Mouse (Mus musculus) neural tube, embryonic 15.5 days (tissue): ENCODE data around the gene Kcna5. TPM values are rescaled to one million over a fixed set of nuclear protein-coding genes. Genes with fewer than 3 reads are reported as not detected.

Experiments used
- ATAC-seq: fragments of 200-750 bp; cut with Nextera tagmentation; 2 replicates; pipeline ENCODE4 v1.8.0; 2017; ENCODE audit warnings: mild to moderate bottlenecking, moderate TSS enrichment, moderate library complexity; ENCODE audit not compliant: low FRiP score
- H3K27ac ChIP-seq: fragments of 300-500 bp; sonication (generic); replicated peaks from 2 replicates; pipeline ENCODE4 v1.5.1; 2015; ENCODE audit warnings: mild to moderate bottlenecking, inconsistent platforms
- H3K27me3 ChIP-seq: fragments of 300-500 bp; sonication (generic); replicated peaks from 2 replicates; pipeline ENCODE4 v1.6.1; 2015; ENCODE audit warnings: inconsistent platforms
- H3K36me3 ChIP-seq: fragments of 300-500 bp; sonication (generic); 2 replicates; pipeline ENCODE4 v1.6.1; 2015; ENCODE audit warnings: inconsistent platforms
- H3K4me1 ChIP-seq: fragments of 300-500 bp; sonication (generic); 2 replicates; pipeline ENCODE4 v1.6.1; 2015; ENCODE audit warnings: inconsistent platforms
- H3K4me2 ChIP-seq: fragments of 300-500 bp; sonication (generic); 2 replicates; pipeline ENCODE4 v1.6.1; 2015; ENCODE audit warnings: inconsistent platforms, mild to moderate bottlenecking, moderate library complexity
- H3K4me3 ChIP-seq: fragments of 300-500 bp; sonication (generic); replicated peaks from 2 replicates; pipeline ENCODE4 v1.5.1; 2015; ENCODE audit warnings: mild to moderate bottlenecking, inconsistent platforms
- H3K9ac ChIP-seq: fragments of 300-500 bp; sonication (generic); replicated peaks from 2 replicates; pipeline ENCODE4 v1.6.1; 2015; ENCODE audit warnings: mild to moderate bottlenecking, inconsistent platforms
- H3K9me3 ChIP-seq: fragments of 300-500 bp; sonication (generic); replicated peaks from 2 replicates; pipeline ENCODE4 v1.6.1; 2016; ENCODE audit warnings: inconsistent platforms
- WGBS: fragments of 180-500 bp; shearing (Covaris S2); methylation state at CpG from one replicate; pipeline ENCODE4 v1.1.7; 2015; ENCODE audit warnings: mixed read lengths; 5-methylcytosine and 5-hydroxymethylcytosine counted together
- polyA plus RNA-seq: library from polyadenylated mRNA; unstranded; fragments of >200 nt; fragmentation: Nextera tagmentation; extraction: Ambion mirVana; gene quantifications from 2 replicates; pipeline ENCODE4 v1.2.1, GENCODE M21; 2015

The Kcna5 gene
- polyA plus RNA-seq, 1 experiment from 2014 or later, result 3.1 TPM

- ATAC-seq, result peak; percentile 14; the same call in 1 of the 2 replicates
- H3K27me3 ChIP-seq, result no peaks in the 10 kb centered on the region
- H3K27ac ChIP-seq, result no peak overlapping the region
- H3K4me2 ChIP-seq, result no peak overlapping the region
- no peak overlapping the region for H3K4me3 ChIP-seq
- H3K9me3 ChIP-seq, result no peaks in the 10 kb centered on the region
- no peak overlapping the region for H3K9ac ChIP-seq
- no peaks in the 10 kb centered on the region for H3K36me3 ChIP-seq
- peaks cover 10% of the 10 kb centered on the region for H3K4me1 ChIP-seq
- 16% methylated on average over 7 of the region's 7 CpGs for WGBS
Measured at GRCm38 (mm10) chr6:126563898-126564297, 28.7 kb upstream of the Kcna5 start.

- Histone ChIP-seq H3K4me1 (peaks cover 10% of the 10 kb centered on the region), H3K9ac (no peak overlapping the region), H3K36me3 (no peaks in the 10 kb centered on the region), H3K9me3 (no peaks in the 10 kb centered on the region), H3K27ac (no peak overlapping the region), H3K27me3 (no peaks in the 10 kb centered on the region), H3K4me2 (no peak overlapping the region), H3K4me3 (no peak overlapping the region)
- WGBS, result 28% methylated on average over 4 of the region's 4 CpGs
- no peak for ATAC-seq
Measured at GRCm38 (mm10) chr6:126561702-126562101, 26.5 kb upstream of the Kcna5 start.

GRCm38 (mm10) chr6:126560696-126561095 is 25.5 kb upstream of the Kcna5 start:
- Histone ChIP-seq H3K27ac (peak overlapping the region; percentile 46), H3K9me3 (no peaks in the 10 kb centered on the region), H3K27me3 (0 out of 2 replicates have a peak, but pooled peaks cover 2% of the 10 kb centered on the region), H3K36me3 (no peaks in the 10 kb centered on the region), H3K4me3 (no peak overlapping the region), H3K9ac (no peak overlapping the region), H3K4me2 (no peak overlapping the region), H3K4me1 (peaks cover 10% of the 10 kb centered on the region)
- WGBS, result 71% methylated on average over 1 of the region's 1 CpGs
- no peak for ATAC-seq

- peak; percentile 48; the same call in 1 of the 2 replicates for ATAC-seq
- no peak overlapping the region for H3K9ac ChIP-seq
- H3K4me2 ChIP-seq, result no peak overlapping the region
- H3K4me3 ChIP-seq, result no peak overlapping the region
- 15% methylated on average over 8 of the region's 8 CpGs for WGBS
- 0 out of 2 replicates have a peak, but pooled peaks cover 2% of the 10 kb centered on the region for H3K27me3 ChIP-seq
- peak overlapping the region; percentile 46 for H3K27ac ChIP-seq
- peaks cover 10% of the 10 kb centered on the region for H3K4me1 ChIP-seq
- no peaks in the 10 kb centered on the region for H3K9me3 ChIP-seq
- no peaks in the 10 kb centered on the region for H3K36me3 ChIP-seq
Measured at GRCm38 (mm10) chr6:126560036-126560435, 24.8 kb upstream of the Kcna5 start.

- no peak overlapping the region for H3K9ac ChIP-seq
- ATAC-seq, result no peak
- no peaks in the 10 kb centered on the region for H3K9me3 ChIP-seq
- peaks cover 15% of the 10 kb centered on the region for H3K4me1 ChIP-seq
- H3K4me3 ChIP-seq, result no peak overlapping the region
- no peak overlapping the region for H3K4me2 ChIP-seq
- no peak overlapping the region for H3K27ac ChIP-seq
- H3K27me3 ChIP-seq, result peaks cover 6% of the 10 kb centered on the region; the same call in 1 of the 2 replicates
- no peaks in the 10 kb centered on the region for H3K36me3 ChIP-seq
- WGBS, result 64% methylated on average over 3 of the region's 3 CpGs
Measured at GRCm38 (mm10) chr6:126558276-126558675, 23.1 kb upstream of the Kcna5 start.

GRCm38 (mm10) chr6:126553812-126554211 is 18.6 kb upstream of the Kcna5 start:
- 37% methylated on average over 9 of the region's 9 CpGs for WGBS
- Histone ChIP-seq H3K4me2 (no peak overlapping the region), H3K36me3 (no peaks in the 10 kb centered on the region), H3K27ac (no peak overlapping the region), H3K27me3 (peaks cover 9% of the 10 kb centered on the region; the same call in 1 of the 2 replicates), H3K4me1 (peaks cover 6% of the 10 kb centered on the region), H3K4me3 (no peak overlapping the region), H3K9ac (no peak overlapping the region), H3K9me3 (no peaks in the 10 kb centered on the region)
- peak; percentile 76 for ATAC-seq

GRCm38 (mm10) chr6:126551862-126552395 is 16.7 kb upstream of the Kcna5 start:
- Histone ChIP-seq H3K27me3 (peaks cover 9% of the 10 kb centered on the region; the same call in 1 of the 2 replicates), H3K27ac (no peak overlapping the region), H3K4me2 (no peak overlapping the region), H3K36me3 (no peaks in the 10 kb centered on the region), H3K9ac (no peak overlapping the region), H3K4me1 (peaks cover 6% of the 10 kb centered on the region), H3K9me3 (no peaks in the 10 kb centered on the region), H3K4me3 (no peak overlapping the region)
- peak; percentile 77 for ATAC-seq
- 19% methylated on average over 9 of the region's 9 CpGs for WGBS

- Histone ChIP-seq H3K4me1 (no peaks in the 10 kb centered on the region), H3K27ac (no peak overlapping the region), H3K27me3 (no peaks in the 10 kb centered on the region), H3K9ac (no peak overlapping the region), H3K9me3 (no peaks in the 10 kb centered on the region), H3K4me2 (no peak overlapping the region), H3K36me3 (no peaks in the 10 kb centered on the region), H3K4me3 (no peak overlapping the region)
- 54% methylated on average over 16 of the region's 16 CpGs for WGBS
- ATAC-seq, result no peak
Measured at GRCm38 (mm10) chr6:126544107-126545036, 9.2 kb upstream of the Kcna5 start.

GRCm38 (mm10) chr6:126542724-126543123 is 7.5 kb upstream of the Kcna5 start:
- no peaks in the 10 kb centered on the region for H3K4me1 ChIP-seq
- no peak overlapping the region for H3K4me3 ChIP-seq
- no peaks in the 10 kb centered on the region for H3K9me3 ChIP-seq
- no peaks in the 10 kb centered on the region for H3K36me3 ChIP-seq
- H3K4me2 ChIP-seq, result no peak overlapping the region
- WGBS, result 64% methylated on average over 4 of the region's 4 CpGs
- no peaks in the 10 kb centered on the region for H3K27me3 ChIP-seq
- H3K9ac ChIP-seq, result no peak overlapping the region
- no peak overlapping the region for H3K27ac ChIP-seq
- no peak for ATAC-seq

GRCm38 (mm10) chr6:126537512-126537911 is 2.3 kb upstream of the Kcna5 start:
- Histone ChIP-seq H3K36me3 (no peaks in the 10 kb centered on the region), H3K9ac (no peak overlapping the region), H3K4me1 (peaks cover 17% of the 10 kb centered on the region), H3K27me3 (peaks cover 10% of the 10 kb centered on the region), H3K4me3 (no peak overlapping the region), H3K27ac (no peak overlapping the region), H3K9me3 (no peaks in the 10 kb centered on the region), H3K4me2 (no peak overlapping the region)
- no peak for ATAC-seq
- WGBS, result 54% methylated on average over 2 of the region's 2 CpGs

GRCm38 (mm10) chr6:126536926-126537325 is 1.7 kb upstream of the Kcna5 start:
- WGBS, result 80% methylated on average over 4 of the region's 4 CpGs
- no peak for ATAC-seq
- Histone ChIP-seq H3K27ac (no peak overlapping the region), H3K4me3 (no peak overlapping the region), H3K27me3 (peaks cover 10% of the 10 kb centered on the region), H3K36me3 (no peaks in the 10 kb centered on the region), H3K9ac (no peak overlapping the region), H3K4me1 (peaks cover 17% of the 10 kb centered on the region), H3K9me3 (no peaks in the 10 kb centered on the region), H3K4me2 (no peak overlapping the region)

GRCm38 (mm10) chr6:126535911-126536270 is 679 bp upstream of the Kcna5 start:
- Histone ChIP-seq H3K27me3 (peaks cover 10% of the 10 kb centered on the region), H3K4me3 (no peak overlapping the region), H3K27ac (no peak overlapping the region), H3K4me1 (peaks cover 17% of the 10 kb centered on the region), H3K4me2 (no peak overlapping the region), H3K9me3 (no peaks in the 10 kb centered on the region), H3K9ac (no peak overlapping the region), H3K36me3 (no peaks in the 10 kb centered on the region)
- WGBS, result 15% methylated on average over 1 of the region's 1 CpGs
- no peak for ATAC-seq
